Mouse (Mus musculus) heart, postnatal 0 days (tissue): ENCODE data around the gene Adgrb2.

Source experiments
- CTCF ChIP-seq: IDR thresholded peaks from 2 replicates; pipeline ENCODE4 v1.5.1; 2016; ENCODE audit warnings: antibody characterized with exemption, control low read depth, low read depth
- EP300 ChIP-seq: IDR thresholded peaks from 2 replicates; pipeline ENCODE4 v1.6.1; 2016; ENCODE audit warnings: antibody characterized with exemption, low read depth

- no peak for TF ChIP-seq EP300
- TF ChIP-seq CTCF: no peak
These were observed 85.9 kb downstream of the Adgrb2 start for GRCm38 (mm10) chr4:130070523-130070922.
